Mouse (Mus musculus): ENCODE measurements around the gene Adra2b. TPM values are rescaled to one million over a fixed set of nuclear protein-coding genes. Genes with fewer than 3 reads are reported as not detected.

Adra2b gene
- total and polyA plus RNA-seq, 3 experiments = 0.73 to 1.1 (median 1.0) TPM

GRCm38 (mm10) chr2:127318136-127318535 lies 44.9 kb upstream of the Adra2b start:
- WGBS = 89% methylated on average over 4 of the region's 4 CpGs
- H3K4me3 ChIP-seq = no peak overlapping the region
- no peak for DNase-seq
- no peaks in the 10 kb centered on the region for H3K79me2 ChIP-seq (replicated peaks; ENCODE audit: control insufficient read depth, insufficient read depth, low read length)
- no peaks in the 10 kb centered on the region for H3K36me3 ChIP-seq (ENCODE audit: control insufficient read depth, insufficient read depth, low read length)
- H3K9ac ChIP-seq (ENCODE audit: low read depth, low read length) = no peak overlapping the region
- H3K27me3 ChIP-seq (ENCODE audit: control insufficient read depth, insufficient read depth, low read length) = no peaks in the 10 kb centered on the region
- 0 out of 2 replicates have a peak, but pooled peaks cover 1% of the 10 kb centered on the region for H3K4me1 ChIP-seq (ENCODE audit: control insufficient read depth, insufficient read depth, low read length)
- intact Hi-C loops (cut with DNase I) = no loop called here
- TF ChIP-seq EP300 (IDR thresholded peaks at IDR 0.05; ENCODE audit: insufficient read depth, low read depth, low read length) (no peak), POLR2A (IDR thresholded peaks at IDR 0.05; ENCODE audit: insufficient read depth, low read depth, low read length) (no peak), CTCF (IDR thresholded peaks at IDR 0.05) (no peak)
- H3K27ac ChIP-seq = no peak overlapping the region

GRCm38 (mm10) chr2:127319071-127319470 lies 43.9 kb upstream of the Adra2b start:
- no peaks in the 10 kb centered on the region for H3K79me2 ChIP-seq (replicated peaks; ENCODE audit: control insufficient read depth, insufficient read depth, low read length)
- intact Hi-C loops (cut with DNase I) = no loop called here
- WGBS = 35% methylated on average over 4 of the region's 4 CpGs
- H3K4me3 ChIP-seq = no peak overlapping the region
- no peaks in the 10 kb centered on the region for H3K36me3 ChIP-seq (ENCODE audit: control insufficient read depth, insufficient read depth, low read length)
- 0 out of 2 replicates have a peak, but pooled peaks cover 1% of the 10 kb centered on the region for H3K4me1 ChIP-seq (ENCODE audit: control insufficient read depth, insufficient read depth, low read length)
- TF ChIP-seq CTCF (IDR thresholded peaks at IDR 0.05) (no peak), POLR2A (IDR thresholded peaks at IDR 0.05; ENCODE audit: insufficient read depth, low read depth, low read length) (no peak), EP300 (IDR thresholded peaks at IDR 0.05; ENCODE audit: insufficient read depth, low read depth, low read length) (no peak)
- DNase-seq = no peak
- no peak overlapping the region for H3K27ac ChIP-seq
- no peaks in the 10 kb centered on the region for H3K27me3 ChIP-seq (ENCODE audit: control insufficient read depth, insufficient read depth, low read length)
- H3K9ac ChIP-seq (ENCODE audit: low read depth, low read length) = no peak overlapping the region

- H3K4me3 ChIP-seq = no peak overlapping the region
- H3K27me3 ChIP-seq (ENCODE audit: control insufficient read depth, insufficient read depth, low read length) = no peaks in the 10 kb centered on the region
- intact Hi-C loops (cut with DNase I) = no loop called here
- no peak overlapping the region for H3K9ac ChIP-seq (ENCODE audit: low read depth, low read length)
- no peaks in the 10 kb centered on the region for H3K36me3 ChIP-seq (ENCODE audit: control insufficient read depth, insufficient read depth, low read length)
- H3K27ac ChIP-seq = no peak overlapping the region
- H3K79me2 ChIP-seq (replicated peaks; ENCODE audit: control insufficient read depth, insufficient read depth, low read length) = no peaks in the 10 kb centered on the region
- 54% methylated on average over 6 of the region's 6 CpGs for WGBS
- no peak for TF ChIP-seq CTCF (IDR thresholded peaks at IDR 0.05)
- TF ChIP-seq POLR2A (IDR thresholded peaks at IDR 0.05; ENCODE audit: insufficient read depth, low read depth, low read length) = no peak
- TF ChIP-seq EP300 (IDR thresholded peaks at IDR 0.05; ENCODE audit: insufficient read depth, low read depth, low read length) = no peak
- no peak for DNase-seq
- no peaks in the 10 kb centered on the region for H3K4me1 ChIP-seq (ENCODE audit: control insufficient read depth, insufficient read depth, low read length)
These were observed 40.2 kb upstream of the Adra2b start for GRCm38 (mm10) chr2:127322671-127323285.

GRCm38 (mm10) chr2:127323667-127324066 lies 39.3 kb upstream of the Adra2b start:
- no peak for DNase-seq
- Histone ChIP-seq H3K4me1 (ENCODE audit: control insufficient read depth, insufficient read depth, low read length) (peaks cover 2% of the 10 kb centered on the region; the same call in 1 of the 2 replicates), H3K9ac (ENCODE audit: low read depth, low read length) (no peak overlapping the region), H3K27ac (no peak overlapping the region), H3K27me3 (ENCODE audit: control insufficient read depth, insufficient read depth, low read length) (no peaks in the 10 kb centered on the region), H3K36me3 (ENCODE audit: control insufficient read depth, insufficient read depth, low read length) (no peaks in the 10 kb centered on the region), H3K4me3 (no peak overlapping the region), H3K79me2 (replicated peaks; ENCODE audit: control insufficient read depth, insufficient read depth, low read length) (no peaks in the 10 kb centered on the region)
- intact Hi-C loops (cut with DNase I) = no loop called here
- WGBS = 89% methylated on average over 1 of the region's 1 CpGs
- TF ChIP-seq POLR2A (IDR thresholded peaks at IDR 0.05; ENCODE audit: insufficient read depth, low read depth, low read length) (no peak), CTCF (IDR thresholded peaks at IDR 0.05) (no peak), EP300 (IDR thresholded peaks at IDR 0.05; ENCODE audit: insufficient read depth, low read depth, low read length) (no peak)

GRCm38 (mm10) chr2:127324456-127324855 lies 38.6 kb upstream of the Adra2b start:
- peaks cover 2% of the 10 kb centered on the region for H3K4me1 ChIP-seq (ENCODE audit: control insufficient read depth, insufficient read depth, low read length)
- DNase-seq = no peak
- intact Hi-C loops (cut with DNase I) = no loop called here

DNA sequence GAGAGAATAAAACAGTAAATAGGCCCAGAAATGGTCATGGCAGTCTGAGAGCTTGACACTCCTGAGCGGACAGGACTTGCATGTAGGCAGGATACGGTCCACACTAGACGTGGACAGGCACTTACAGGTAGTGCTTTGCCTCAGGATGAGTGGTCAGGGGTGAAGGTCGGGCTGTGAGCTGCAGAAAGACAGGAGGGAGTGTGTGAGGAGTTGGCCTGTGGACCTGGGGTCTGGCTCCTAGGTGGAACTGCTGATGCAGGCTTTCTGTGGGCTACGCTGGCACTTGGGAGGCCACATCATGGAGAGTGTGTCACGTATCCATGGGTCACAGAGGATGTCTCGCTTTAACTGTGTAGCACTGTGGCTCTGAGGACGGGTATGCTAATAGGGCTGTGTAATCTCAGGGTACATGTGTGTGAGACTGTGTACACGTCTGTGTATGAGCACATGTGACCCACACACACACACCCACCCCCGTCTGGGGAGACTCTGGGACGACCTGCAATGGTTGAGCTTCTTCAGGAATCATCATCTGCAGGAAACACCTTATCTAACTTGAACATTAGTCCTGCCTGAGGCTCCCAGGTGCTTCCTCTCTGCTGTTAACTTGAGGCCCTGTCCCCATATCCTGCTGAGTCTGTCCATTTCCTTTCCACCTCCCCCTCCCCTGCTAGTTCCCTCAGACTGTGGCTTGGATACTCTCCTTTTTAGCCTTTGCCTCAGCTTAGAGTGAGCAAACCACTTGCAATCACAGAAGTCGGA lies 34.7 kb upstream of the Adra2b start:
- intact Hi-C loops (cut with DNase I) = no loop called here
- no peak for DNase-seq
- Histone ChIP-seq H3K9ac (ENCODE audit: low read depth, low read length) (no peak overlapping the region), H3K4me1 (ENCODE audit: control insufficient read depth, insufficient read depth, low read length) (peaks cover 2% of the 10 kb centered on the region), H3K79me2 (replicated peaks; ENCODE audit: control insufficient read depth, insufficient read depth, low read length) (no peaks in the 10 kb centered on the region), H3K36me3 (ENCODE audit: control insufficient read depth, insufficient read depth, low read length) (no peaks in the 10 kb centered on the region), H3K4me3 (no peak overlapping the region), H3K27ac (no peak overlapping the region), H3K27me3 (ENCODE audit: control insufficient read depth, insufficient read depth, low read length) (no peaks in the 10 kb centered on the region)
- TF ChIP-seq POLR2A (IDR thresholded peaks at IDR 0.05; ENCODE audit: insufficient read depth, low read depth, low read length) (no peak), EP300 (IDR thresholded peaks at IDR 0.05; ENCODE audit: insufficient read depth, low read depth, low read length) (no peak), CTCF (IDR thresholded peaks at IDR 0.05) (no peak)
- 58% methylated on average over 12 of the region's 12 CpGs for WGBS

More at GRCm38 (mm10) chr2:127324456-127324855, 38.6 kb upstream of the Adra2b start:
- H3K27me3 ChIP-seq (ENCODE audit: control insufficient read depth, insufficient read depth, low read length) = no peaks in the 10 kb centered on the region
- H3K27ac ChIP-seq = no peak overlapping the region
- no peak overlapping the region for H3K4me3 ChIP-seq
- H3K9ac ChIP-seq (ENCODE audit: low read depth, low read length) = no peak overlapping the region
- no peaks in the 10 kb centered on the region for H3K79me2 ChIP-seq (replicated peaks; ENCODE audit: control insufficient read depth, insufficient read depth, low read length)
- TF ChIP-seq POLR2A (IDR thresholded peaks at IDR 0.05; ENCODE audit: insufficient read depth, low read depth, low read length) (no peak), EP300 (IDR thresholded peaks at IDR 0.05; ENCODE audit: insufficient read depth, low read depth, low read length) (no peak), CTCF (IDR thresholded peaks at IDR 0.05) (no peak)
- H3K36me3 ChIP-seq (ENCODE audit: control insufficient read depth, insufficient read depth, low read length) = no peaks in the 10 kb centered on the region
- WGBS = 57% methylated on average over 7 of the region's 7 CpGs

Measured in heart, adult 2 months (tissue).